Mouse (Mus musculus) left cerebral cortex, adult 8-10 months (tissue): ENCODE results near the gene Shisa2. TPM values are rescaled to one million over a fixed set of nuclear protein-coding genes. Genes with fewer than 3 reads are reported as not detected.
"Not testable (repeated sequence)": the region's sequence is repeated elsewhere in the genome, so short reads cannot be mapped to it uniquely, and the experiment has no call there.

Experiments used
- DNase-seq, 2 experiments: peaks; one replicate each; pipeline ENCODE4 v3.0.0; 2022; ENCODE audit warnings: low spot score in 2 of 2
- total RNA-seq, 4 experiments: library from RNA; stranded (reverse); gene quantifications; 2 replicates each; pipeline ENCODE4 v1.2.4; 2022

Shisa2 gene
- 1 to 10 TPM; 2.7 to 3.9 (median 3.3) TPM for total RNA-seq

- DNase-seq: peak; percentile 39 to 50
Measured at GRCm38 (mm10) chr14:59625158-59625805, at the start of gene Shisa2. Gene Shisa2 (plus strand): TSS chr14:59625308.

GRCm38 (mm10) chr14:59576385-59576784 lies 48.7 kb upstream of the Shisa2 start:
- DNase-seq: no peak

GRCm38 (mm10) chr14:59590614-59591013 lies 34.5 kb upstream of the Shisa2 start:
- no peak for DNase-seq

- no peak for DNase-seq
Measured at GRCm38 (mm10) chr14:59591901-59592300, 33.2 kb upstream of the Shisa2 start.

GRCm38 (mm10) chr14:59592593-59592992 lies 32.5 kb upstream of the Shisa2 start:
- DNase-seq: no peak

GRCm38 (mm10) chr14:59594988-59595387 lies 30.1 kb upstream of the Shisa2 start:
- no peak for DNase-seq

- DNase-seq: peak; percentile 88 to 100
Measured at GRCm38 (mm10) chr14:59597398-59598259, 27.5 kb upstream of the Shisa2 start, which contains the start of gene Cdadc1. Gene Cdadc1 (minus strand): TSS chr14:59597959.

GRCm38 (mm10) chr14:59598260-59598627 lies 26.9 kb upstream of the Shisa2 start:
- DNase-seq: no peak

GRCm38 (mm10) chr14:59604002-59604645 lies 21.0 kb upstream of the Shisa2 start:
- DNase-seq: no peak

GRCm38 (mm10) chr14:59605671-59606353 lies 19.3 kb upstream of the Shisa2 start:
- peak; percentile 33 to 52 for DNase-seq

GRCm38 (mm10) chr14:59607021-59607420 lies 18.1 kb upstream of the Shisa2 start:
- DNase-seq: no peak

GRCm38 (mm10) chr14:59612920-59613625 lies 12.0 kb upstream of the Shisa2 start:
- no peak for DNase-seq

GRCm38 (mm10) chr14:59614149-59614548 lies 11.0 kb upstream of the Shisa2 start:
- DNase-seq: not testable (repeated sequence)

GRCm38 (mm10) chr14:59616802-59617201 lies 8.3 kb upstream of the Shisa2 start:
- DNase-seq: no peak

GRCm38 (mm10) chr14:59624326-59624885 lies 702 bp upstream of the Shisa2 start:
- DNase-seq: no peak

- DNase-seq: peak in 1 of 2 experiments; percentile 8
Measured at GRCm38 (mm10) chr14:59625806-59626364, 777 bp downstream of the Shisa2 start.

GRCm38 (mm10) chr14:59626711-59627110 lies 1.6 kb downstream of the Shisa2 start:
- no peak for DNase-seq

- DNase-seq: no peak
Measured at GRCm38 (mm10) chr14:59627142-59627680, 2.1 kb downstream of the Shisa2 start.

GRCm38 (mm10) chr14:59627823-59628222 lies 2.7 kb downstream of the Shisa2 start:
- DNase-seq: no peak

- no peak for DNase-seq
Measured at GRCm38 (mm10) chr14:59629308-59629707, 4.2 kb downstream of the Shisa2 start.
